Mouse (Mus musculus): ENCODE results near the gene Fam117b. TPM values are rescaled to one million over a fixed set of nuclear protein-coding genes. Genes with fewer than 3 reads are reported as not detected.

The Fam117b gene
- polyA plus RNA-seq, 1 experiment from 2014 or later, result 9.1 TPM

- Histone ChIP-seq H3K4me1 (no peaks in the 10 kb centered on the region), H3K9me3 (no peaks in the 10 kb centered on the region), H3K27ac (no peak overlapping the region), H3K36me3 (replicated peaks) (peaks cover 47% of the 10 kb centered on the region), H3K4me3 (no peak overlapping the region), H3K27me3 (ENCODE audit: poor library complexity, severe bottlenecking) (no peaks in the 10 kb centered on the region)
- WGBS, result 82% methylated on average over 3 of the region's 3 CpGs
- no peak for DNase-seq (ENCODE audit: extremely low spot score, low spot score)
Observed at GRCm38 (mm10) chr1:59957206-59957605, 44.4 kb downstream of the Fam117b start.

DNA sequence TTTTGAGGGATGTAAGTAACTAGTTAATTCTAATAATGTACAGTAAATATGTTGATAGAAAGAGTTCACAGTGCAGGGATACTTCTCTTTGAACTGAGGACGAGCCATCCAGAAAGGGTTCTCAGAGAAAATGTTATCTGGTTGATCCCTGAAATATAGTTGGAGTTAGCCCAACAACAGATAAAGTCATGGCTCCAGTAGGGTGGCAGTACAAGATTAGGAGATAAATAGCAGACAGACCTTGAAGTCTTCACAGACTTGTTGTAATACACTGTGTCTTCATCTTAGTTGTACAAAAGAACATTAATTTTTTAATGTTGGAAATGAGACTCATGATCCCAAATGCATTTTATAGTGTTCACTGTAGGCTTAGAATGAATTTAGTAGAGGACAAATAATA is 47.1 kb downstream of the Fam117b start:
- DNase-seq (ENCODE audit: extremely low spot score, low spot score), result no peak
- Histone ChIP-seq H3K4me3 (no peak overlapping the region), H3K36me3 (replicated peaks) (peaks cover 62% of the 10 kb centered on the region), H3K9me3 (no peaks in the 10 kb centered on the region), H3K4me1 (no peaks in the 10 kb centered on the region), H3K27me3 (ENCODE audit: poor library complexity, severe bottlenecking) (no peaks in the 10 kb centered on the region), H3K27ac (no peak overlapping the region)
- 92% methylated on average over 1 of the region's 1 CpGs for WGBS

DNA sequence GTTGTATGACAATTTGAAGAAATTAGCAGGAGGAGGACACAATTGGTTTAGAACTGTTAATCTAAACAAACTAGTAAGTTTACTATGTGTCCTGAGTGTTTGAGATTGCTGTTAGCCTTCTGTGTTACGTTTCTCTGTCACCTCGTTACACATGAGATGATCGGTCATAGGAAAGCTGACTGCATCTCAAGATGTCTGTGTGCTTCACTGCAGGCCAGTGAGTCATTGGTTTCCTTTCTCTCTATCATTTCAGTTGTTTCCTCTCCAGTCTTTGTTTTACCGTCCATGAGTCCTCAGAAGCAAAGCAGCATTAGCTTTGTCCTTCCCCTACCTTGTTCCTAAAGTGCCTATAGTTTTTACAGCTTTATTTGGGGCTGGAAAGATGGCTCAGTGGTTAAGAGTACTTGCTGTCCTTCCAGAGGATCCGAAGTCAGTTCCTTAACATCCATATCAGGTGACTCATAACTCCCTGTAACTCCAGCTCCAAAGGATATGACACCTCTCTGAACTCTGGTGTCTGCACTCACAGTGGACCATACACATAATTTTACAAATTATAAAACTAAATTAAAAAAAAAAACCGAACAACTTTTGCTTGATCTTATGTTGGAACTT is 53.5 kb downstream of the Fam117b start:
- Histone ChIP-seq H3K27me3 (ENCODE audit: poor library complexity, severe bottlenecking) (no peaks in the 10 kb centered on the region), H3K4me3 (no peak overlapping the region), H3K4me1 (peaks cover 10% of the 10 kb centered on the region), H3K36me3 (replicated peaks) (peaks cover 59% of the 10 kb centered on the region), H3K9me3 (no peaks in the 10 kb centered on the region), H3K27ac (no peak overlapping the region)
- no peak for DNase-seq (ENCODE audit: extremely low spot score, low spot score)
- WGBS, result 91% methylated on average over 6 of the region's 6 CpGs

DNA sequence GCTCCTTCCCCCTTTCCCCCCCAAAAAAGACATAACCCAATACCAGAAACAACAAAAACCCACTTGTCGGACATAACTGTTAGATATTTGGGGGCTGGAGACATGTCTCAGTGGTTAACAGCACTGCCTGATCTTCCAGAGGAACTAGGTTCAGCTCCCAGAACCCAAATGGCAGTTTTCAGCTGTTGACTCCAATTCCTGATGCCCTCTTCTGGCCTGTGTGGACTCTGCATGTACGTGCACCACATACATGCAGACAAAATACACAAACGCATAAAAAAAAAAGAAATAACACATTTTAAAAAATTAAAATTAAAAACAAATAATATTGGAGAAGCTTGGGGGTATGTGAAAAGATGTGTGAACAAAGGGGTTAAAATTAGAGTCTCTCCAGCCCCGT is 54.5 kb downstream of the Fam117b start:
- Histone ChIP-seq H3K4me3 (no peak overlapping the region), H3K4me1 (peaks cover 10% of the 10 kb centered on the region), H3K27me3 (ENCODE audit: poor library complexity, severe bottlenecking) (no peaks in the 10 kb centered on the region), H3K27ac (no peak overlapping the region), H3K9me3 (no peaks in the 10 kb centered on the region), H3K36me3 (replicated peaks) (peaks cover 59% of the 10 kb centered on the region)
- no peak for DNase-seq (ENCODE audit: extremely low spot score, low spot score)
- 86% methylated on average over 4 of the region's 4 CpGs for WGBS

GRCm38 (mm10) chr1:59986626-59987025 is 73.8 kb downstream of the Fam117b start:
- H3K27ac ChIP-seq, result no peak overlapping the region
- peaks cover 4% of the 10 kb centered on the region; the same call in 1 of the 2 replicates for H3K9me3 ChIP-seq
- H3K36me3 ChIP-seq (replicated peaks), result peaks cover 68% of the 10 kb centered on the region
- H3K4me3 ChIP-seq, result no peak overlapping the region
- DNase-seq (ENCODE audit: extremely low spot score, low spot score), result no peak
- H3K4me1 ChIP-seq, result no peaks in the 10 kb centered on the region
- H3K27me3 ChIP-seq (ENCODE audit: poor library complexity, severe bottlenecking), result no peaks in the 10 kb centered on the region

GRCm38 (mm10) chr1:59987399-59988040 is 74.7 kb downstream of the Fam117b start:
- H3K27ac ChIP-seq, result no peak overlapping the region
- H3K27me3 ChIP-seq (ENCODE audit: poor library complexity, severe bottlenecking), result no peaks in the 10 kb centered on the region
- H3K9me3 ChIP-seq, result peaks cover 4% of the 10 kb centered on the region; the same call in 1 of the 2 replicates
- peaks cover 67% of the 10 kb centered on the region for H3K36me3 ChIP-seq (replicated peaks)
- WGBS, result 94% methylated on average over 3 of the region's 3 CpGs
- no peak for DNase-seq (ENCODE audit: extremely low spot score, low spot score)
- no peak overlapping the region for H3K4me3 ChIP-seq
- no peaks in the 10 kb centered on the region for H3K4me1 ChIP-seq

DNA sequence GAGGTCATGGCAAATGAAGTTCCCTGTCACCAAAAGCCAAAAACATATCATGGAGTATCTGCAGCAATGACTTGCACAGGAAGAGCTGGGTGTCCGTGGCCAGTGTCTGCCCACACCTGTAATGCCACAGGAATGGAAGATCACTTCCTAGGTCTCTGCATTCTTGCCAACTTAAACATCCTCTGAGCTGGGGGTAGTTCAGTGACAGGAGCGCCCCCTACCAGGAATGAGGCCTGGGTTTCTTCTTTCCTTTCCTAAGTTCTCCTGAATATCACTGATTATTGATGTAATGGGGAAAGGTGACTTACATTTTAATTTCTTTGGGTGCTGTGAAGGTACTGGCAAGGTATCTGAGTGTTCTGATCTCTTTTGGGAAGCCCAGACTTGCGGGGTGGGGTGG is 82.8 kb downstream of the Fam117b start:
- peaks cover 15% of the 10 kb centered on the region for H3K36me3 ChIP-seq (replicated peaks)
- no peaks in the 10 kb centered on the region for H3K27me3 ChIP-seq (ENCODE audit: poor library complexity, severe bottlenecking)
- WGBS, result 41% methylated on average over 3 of the region's 3 CpGs
- DNase-seq (ENCODE audit: extremely low spot score, low spot score), result no peak
- no peaks in the 10 kb centered on the region for H3K9me3 ChIP-seq
- H3K4me3 ChIP-seq, result no peak overlapping the region
- H3K4me1 ChIP-seq, result no peaks in the 10 kb centered on the region
- no peak overlapping the region for H3K27ac ChIP-seq

DNA sequence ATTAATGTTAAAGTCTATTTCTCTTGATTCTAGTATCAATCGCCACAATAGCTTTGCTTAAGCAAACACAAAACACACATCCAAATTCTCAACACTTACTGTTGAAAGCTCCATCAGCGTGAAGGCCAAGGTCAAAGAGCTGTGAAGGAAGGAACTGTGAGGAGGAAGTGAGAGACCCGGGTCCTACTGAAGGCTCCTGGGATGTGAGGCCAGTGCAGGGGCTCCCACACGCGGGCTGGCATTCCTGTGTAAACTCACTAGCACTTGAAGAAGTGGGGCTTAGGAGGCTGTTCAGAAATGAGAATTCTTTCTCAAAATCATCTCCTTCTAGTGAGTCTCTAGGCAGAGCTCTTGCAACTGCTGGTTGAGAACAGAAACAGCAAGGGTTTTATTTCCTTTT is 84.5 kb downstream of the Fam117b start:
- no peaks in the 10 kb centered on the region for H3K27me3 ChIP-seq (ENCODE audit: poor library complexity, severe bottlenecking)
- H3K27ac ChIP-seq, result no peak overlapping the region
- H3K9me3 ChIP-seq, result no peaks in the 10 kb centered on the region
- WGBS, result 84% methylated on average over 5 of the region's 5 CpGs
- H3K4me1 ChIP-seq, result no peaks in the 10 kb centered on the region
- DNase-seq (ENCODE audit: extremely low spot score, low spot score), result no peak
- H3K36me3 ChIP-seq (replicated peaks), result 0 out of 2 replicates have a peak, but pooled peaks cover under 1% of the 10 kb centered on the region
- no peak overlapping the region for H3K4me3 ChIP-seq

DNA sequence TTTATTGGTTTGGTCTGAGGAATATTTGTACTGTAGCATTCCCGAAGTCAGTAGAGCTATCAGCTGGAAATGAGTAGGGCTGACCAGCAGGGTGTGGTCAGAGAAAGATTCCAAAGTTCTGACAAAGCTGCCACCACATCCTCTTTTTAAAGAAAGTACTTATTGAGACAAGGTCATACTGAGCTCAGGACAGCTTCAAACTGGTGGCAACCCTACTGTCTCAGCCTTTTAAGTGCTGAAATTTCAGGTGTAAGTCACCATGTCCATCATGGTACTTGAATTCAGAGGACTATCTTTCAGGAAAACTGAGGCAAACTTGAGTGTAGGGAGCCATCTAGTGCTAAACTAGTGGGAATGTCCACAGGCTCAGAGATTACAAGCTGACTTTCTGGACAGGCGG is 87.5 kb downstream of the Fam117b start:
- H3K4me1 ChIP-seq, result no peaks in the 10 kb centered on the region
- WGBS, result 67% methylated on average over 2 of the region's 2 CpGs
- no peaks in the 10 kb centered on the region for H3K36me3 ChIP-seq (replicated peaks)
- no peaks in the 10 kb centered on the region for H3K9me3 ChIP-seq
- H3K27me3 ChIP-seq (ENCODE audit: poor library complexity, severe bottlenecking), result no peaks in the 10 kb centered on the region
- DNase-seq (ENCODE audit: extremely low spot score, low spot score), result no peak
- H3K4me3 ChIP-seq, result no peak overlapping the region
- no peak overlapping the region for H3K27ac ChIP-seq

DNA sequence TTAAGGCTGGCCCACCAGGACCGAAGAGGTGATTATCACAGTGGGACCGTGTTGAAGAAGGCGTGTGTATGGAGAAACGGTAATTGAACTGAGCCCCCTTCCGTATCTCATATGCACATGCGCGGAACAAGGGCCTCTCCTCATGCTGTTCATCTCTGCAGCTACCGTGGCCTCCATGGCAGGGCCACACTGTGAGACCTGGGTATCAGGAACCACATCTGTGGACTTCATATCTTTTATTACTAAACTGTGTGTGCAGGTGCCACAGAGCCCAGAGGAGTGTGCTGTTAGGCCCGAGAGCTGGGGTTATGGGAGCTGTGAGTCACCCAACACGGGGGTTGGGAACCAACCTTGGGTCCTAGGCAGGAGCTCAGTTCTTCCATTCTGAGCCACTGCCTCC is 94.5 kb downstream of the Fam117b start:
- 93% methylated on average over 10 of the region's 10 CpGs for WGBS

DNA sequence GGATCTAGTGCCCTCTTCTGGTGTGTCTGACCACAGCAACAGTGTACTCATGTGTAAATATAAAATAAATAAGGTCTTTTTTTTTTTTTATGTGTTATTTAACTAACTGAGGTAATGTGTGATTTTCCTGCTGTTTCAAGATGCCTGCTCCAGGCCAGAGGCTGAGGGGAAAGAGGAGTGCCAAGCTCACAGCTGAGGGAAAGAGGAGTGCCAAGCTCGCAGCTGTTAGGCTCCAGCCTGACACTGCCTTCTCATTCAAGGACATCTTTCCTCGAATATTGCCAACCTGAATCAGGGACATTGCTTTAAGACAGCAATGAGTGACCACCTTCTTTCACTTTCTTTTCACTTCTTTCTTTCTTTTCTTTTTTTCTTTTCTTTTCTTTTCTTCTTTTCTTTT is 95.9 kb downstream of the Fam117b start:
- no peaks in the 10 kb centered on the region for H3K36me3 ChIP-seq (replicated peaks)
- DNase-seq (ENCODE audit: extremely low spot score, low spot score), result no peak
- H3K27me3 ChIP-seq (ENCODE audit: poor library complexity, severe bottlenecking), result no peaks in the 10 kb centered on the region
- WGBS, result 86% methylated on average over 2 of the region's 2 CpGs
- no peaks in the 10 kb centered on the region for H3K4me1 ChIP-seq
- no peak overlapping the region for H3K4me3 ChIP-seq
- H3K27ac ChIP-seq, result no peak overlapping the region
- no peaks in the 10 kb centered on the region for H3K9me3 ChIP-seq

More for the DNA sequence above, 94.5 kb downstream of the Fam117b start:
- H3K4me3 ChIP-seq, result no peak overlapping the region
- no peak overlapping the region for H3K27ac ChIP-seq
- no peaks in the 10 kb centered on the region for H3K36me3 ChIP-seq (replicated peaks)
- no peaks in the 10 kb centered on the region for H3K4me1 ChIP-seq
- no peaks in the 10 kb centered on the region for H3K27me3 ChIP-seq (ENCODE audit: poor library complexity, severe bottlenecking)
- no peaks in the 10 kb centered on the region for H3K9me3 ChIP-seq
- no peak for DNase-seq (ENCODE audit: extremely low spot score, low spot score)

DNA sequence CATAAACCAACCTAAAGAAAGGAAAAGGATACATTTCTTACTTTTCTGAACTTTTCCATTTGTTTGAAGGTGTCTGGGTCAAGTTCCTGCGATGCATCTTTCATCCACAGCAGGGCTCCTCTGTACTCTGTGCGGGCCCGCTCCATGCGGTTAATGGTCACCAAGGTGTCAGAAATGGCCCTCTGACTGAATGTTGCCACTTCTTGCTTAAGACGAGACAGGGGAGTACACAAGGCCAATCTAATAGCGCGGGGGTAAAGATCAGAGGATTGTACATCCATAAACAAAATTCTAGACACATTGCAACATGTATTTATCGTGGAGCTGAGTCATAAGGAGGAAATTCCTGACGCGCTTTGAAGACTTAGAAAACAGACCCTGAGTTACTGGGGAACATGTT is 101.0 kb downstream of the Fam117b start:
- Histone ChIP-seq H3K9me3 (no peaks in the 10 kb centered on the region), H3K36me3 (replicated peaks) (no peaks in the 10 kb centered on the region), H3K27me3 (ENCODE audit: poor library complexity, severe bottlenecking) (no peaks in the 10 kb centered on the region), H3K27ac (no peak overlapping the region), H3K4me1 (no peaks in the 10 kb centered on the region), H3K4me3 (no peak overlapping the region)
- no peak for DNase-seq (ENCODE audit: extremely low spot score, low spot score)
- WGBS, result 93% methylated on average over 10 of the region's 10 CpGs

GRCm38 (mm10) chr1:60015511-60015910 is 102.7 kb downstream of the Fam117b start:
- H3K27ac ChIP-seq, result no peak overlapping the region
- H3K4me3 ChIP-seq, result no peak overlapping the region
- no peaks in the 10 kb centered on the region for H3K9me3 ChIP-seq
- H3K4me1 ChIP-seq, result no peaks in the 10 kb centered on the region
- H3K27me3 ChIP-seq (ENCODE audit: poor library complexity, severe bottlenecking), result no peaks in the 10 kb centered on the region
- WGBS, result 93% methylated on average over 6 of the region's 6 CpGs
- no peak for DNase-seq (ENCODE audit: extremely low spot score, low spot score)
- no peaks in the 10 kb centered on the region for H3K36me3 ChIP-seq (replicated peaks)

All from forebrain, embryonic 10.5 days (tissue).